Mouse (Mus musculus): ENCODE measurements around the gene Lrp6. TPM values are rescaled to one million over a fixed set of nuclear protein-coding genes. Genes with fewer than 3 reads are reported as not detected.

Lrp6 gene
- polyA plus RNA-seq, 1 experiment from 2014 or later = 24.7 TPM

GRCm38 (mm10) chr6:134528396-134528795 lies 38.4 kb downstream of the Lrp6 start:
- Histone ChIP-seq H3K9me3 (no peaks in the 10 kb centered on the region), H3K27ac (no peak overlapping the region), H3K36me3 (no peaks in the 10 kb centered on the region), H3K4me2 (no peak overlapping the region), H3K4me1 (peaks cover 27% of the 10 kb centered on the region), H3K27me3 (no peaks in the 10 kb centered on the region), H3K9ac (no peak overlapping the region), H3K4me3 (no peak overlapping the region)
- no peak for ATAC-seq (ENCODE audit: borderline replicate concordance, extremely low read depth, low FRiP score, low TSS enrichment)
- WGBS = 97% methylated on average over 7 of the region's 7 CpGs

DNA sequence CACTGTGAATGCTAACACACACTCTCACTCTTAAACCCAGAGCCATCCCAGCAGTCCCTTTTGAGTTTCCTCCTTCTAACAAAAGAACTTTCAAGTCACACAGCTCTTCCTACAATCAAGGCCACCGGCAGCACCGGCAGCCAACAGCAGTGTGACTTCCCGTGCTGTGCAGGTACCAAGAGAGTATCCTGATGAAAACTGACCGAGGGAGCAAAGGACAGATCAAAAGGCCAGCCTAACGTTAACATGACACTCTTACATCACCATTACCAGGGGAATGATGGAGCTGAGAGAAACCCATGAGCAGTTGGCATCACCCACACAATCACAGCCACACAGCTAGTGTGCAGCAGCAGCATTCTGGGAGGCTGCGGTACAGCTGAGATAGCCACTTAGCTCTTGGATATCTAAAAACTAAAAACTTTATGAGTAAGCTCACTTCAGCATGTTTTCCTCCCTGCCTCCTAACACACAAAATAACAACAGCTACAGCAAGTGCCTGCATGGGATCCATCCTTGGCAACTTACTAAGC lies 39.1 kb downstream of the Lrp6 start:
- peaks cover 27% of the 10 kb centered on the region for H3K4me1 ChIP-seq
- H3K27me3 ChIP-seq = no peaks in the 10 kb centered on the region
- no peak overlapping the region for H3K4me2 ChIP-seq
- H3K36me3 ChIP-seq = no peaks in the 10 kb centered on the region
- H3K27ac ChIP-seq = no peak overlapping the region
- H3K9ac ChIP-seq = no peak overlapping the region
- H3K9me3 ChIP-seq = no peaks in the 10 kb centered on the region
- H3K4me3 ChIP-seq = no peak overlapping the region
- WGBS = 24% methylated on average over 6 of the region's 6 CpGs
- no peak for ATAC-seq (ENCODE audit: borderline replicate concordance, extremely low read depth, low FRiP score, low TSS enrichment)

DNA sequence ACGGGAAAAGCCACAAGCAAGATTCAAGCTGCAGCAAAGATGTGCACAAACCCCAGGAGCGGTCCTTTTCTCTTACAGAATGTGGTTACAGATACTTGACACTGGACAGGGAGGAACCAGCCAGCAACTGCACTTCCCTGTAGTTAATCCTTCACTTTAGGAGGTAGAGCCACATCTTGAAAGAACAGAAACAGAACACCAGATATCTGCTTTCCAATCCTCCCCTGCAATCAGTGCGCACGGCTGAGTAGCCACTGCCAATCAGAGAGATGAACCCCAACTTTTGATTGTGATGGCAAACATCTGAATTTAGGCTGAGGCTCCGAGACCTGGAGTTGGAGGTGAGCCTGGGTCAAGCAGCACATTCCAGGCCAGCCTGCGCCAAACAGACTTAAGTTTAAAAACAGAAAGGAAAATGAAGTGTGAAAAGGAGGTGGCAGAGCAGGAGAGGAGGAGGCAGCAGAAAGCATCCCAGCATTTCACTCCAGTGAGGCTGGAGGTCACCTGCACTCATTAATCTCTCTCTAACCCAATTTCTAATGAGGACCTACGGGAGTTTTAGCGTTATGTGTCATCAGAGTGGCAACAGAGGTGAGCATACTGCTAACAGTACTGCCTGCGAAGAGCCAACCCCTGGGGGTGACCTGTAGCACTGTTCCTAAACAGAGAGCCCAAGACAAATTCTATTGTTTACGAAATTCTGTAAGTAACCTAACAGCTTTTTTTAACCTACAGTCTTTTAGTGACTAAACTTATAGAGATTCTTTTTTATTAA lies 39.8 kb downstream of the Lrp6 start:
- ATAC-seq (ENCODE audit: borderline replicate concordance, extremely low read depth, low FRiP score, low TSS enrichment) = no peak
- Histone ChIP-seq H3K4me2 (no peak overlapping the region), H3K9ac (no peak overlapping the region), H3K36me3 (no peaks in the 10 kb centered on the region), H3K27me3 (no peaks in the 10 kb centered on the region), H3K27ac (no peak overlapping the region), H3K9me3 (no peaks in the 10 kb centered on the region), H3K4me1 (peaks cover 26% of the 10 kb centered on the region), H3K4me3 (no peak overlapping the region)
- WGBS = 42% methylated on average over 10 of the region's 10 CpGs

DNA sequence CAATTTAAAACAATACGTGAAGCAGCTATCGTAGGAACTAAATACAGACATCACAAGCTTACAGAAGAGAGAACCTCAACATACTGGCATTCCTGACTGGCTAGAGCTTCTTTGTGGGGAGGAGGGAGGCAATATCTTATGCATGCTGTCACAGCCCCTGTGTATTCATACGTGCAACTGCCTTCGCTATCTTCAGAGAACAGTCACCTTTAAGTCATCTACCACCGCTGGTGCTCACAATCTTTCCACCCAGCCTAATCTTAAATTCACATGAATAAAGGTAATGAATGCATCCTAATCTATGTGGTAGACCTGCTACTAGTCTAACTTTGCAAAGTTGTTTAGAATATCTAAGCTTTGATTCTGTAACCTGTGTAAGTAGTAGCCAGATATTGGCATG lies 40.5 kb downstream of the Lrp6 start:
- no peak overlapping the region for H3K9ac ChIP-seq
- H3K27ac ChIP-seq = no peak overlapping the region
- H3K4me2 ChIP-seq = no peak overlapping the region
- no peak overlapping the region for H3K4me3 ChIP-seq
- peaks cover 28% of the 10 kb centered on the region for H3K4me1 ChIP-seq
- H3K9me3 ChIP-seq = no peaks in the 10 kb centered on the region
- ATAC-seq (ENCODE audit: borderline replicate concordance, extremely low read depth, low FRiP score, low TSS enrichment) = no peak
- 80% methylated on average over 5 of the region's 5 CpGs for WGBS
- no peaks in the 10 kb centered on the region for H3K36me3 ChIP-seq
- H3K27me3 ChIP-seq = no peaks in the 10 kb centered on the region

- ATAC-seq (ENCODE audit: borderline replicate concordance, extremely low read depth, low FRiP score, low TSS enrichment) = no peak
- Histone ChIP-seq H3K27me3 (no peaks in the 10 kb centered on the region), H3K27ac (no peak overlapping the region)
Observed at GRCm38 (mm10) chr6:134521411-134521810, 45.4 kb downstream of the Lrp6 start.

GRCm38 (mm10) chr6:134520821-134521220 lies 45.9 kb downstream of the Lrp6 start:
- Histone ChIP-seq H3K36me3 (no peaks in the 10 kb centered on the region), H3K27ac (no peak overlapping the region), H3K27me3 (no peaks in the 10 kb centered on the region), H3K9me3 (no peaks in the 10 kb centered on the region), H3K4me1 (peaks cover 14% of the 10 kb centered on the region), H3K9ac (no peak overlapping the region), H3K4me2 (no peak overlapping the region), H3K4me3 (no peak overlapping the region)
- no peak for ATAC-seq (ENCODE audit: borderline replicate concordance, extremely low read depth, low FRiP score, low TSS enrichment)
- WGBS = 47% methylated on average over 3 of the region's 3 CpGs

More at GRCm38 (mm10) chr6:134521411-134521810, 45.4 kb downstream of the Lrp6 start:
- WGBS = 62% methylated on average over 10 of the region's 10 CpGs
- Histone ChIP-seq H3K4me2 (no peak overlapping the region), H3K9ac (no peak overlapping the region), H3K36me3 (no peaks in the 10 kb centered on the region), H3K4me3 (no peak overlapping the region), H3K9me3 (no peaks in the 10 kb centered on the region), H3K4me1 (peaks cover 10% of the 10 kb centered on the region; the same call in 1 of the 2 replicates)

GRCm38 (mm10) chr6:134518450-134518849 lies 48.3 kb downstream of the Lrp6 start:
- H3K4me2 ChIP-seq = no peak overlapping the region
- H3K4me1 ChIP-seq = peaks cover 22% of the 10 kb centered on the region
- no peaks in the 10 kb centered on the region for H3K27me3 ChIP-seq
- no peaks in the 10 kb centered on the region for H3K9me3 ChIP-seq
- no peak for ATAC-seq (ENCODE audit: borderline replicate concordance, extremely low read depth, low FRiP score, low TSS enrichment)
- no peaks in the 10 kb centered on the region for H3K36me3 ChIP-seq
- no peak overlapping the region for H3K4me3 ChIP-seq
- no peak overlapping the region for H3K9ac ChIP-seq
- 77% methylated on average over 5 of the region's 5 CpGs for WGBS
- no peak overlapping the region for H3K27ac ChIP-seq

GRCm38 (mm10) chr6:134517141-134517540 lies 49.6 kb downstream of the Lrp6 start:
- Histone ChIP-seq H3K27me3 (no peaks in the 10 kb centered on the region), H3K4me1 (peaks cover 31% of the 10 kb centered on the region), H3K4me3 (no peak overlapping the region), H3K9ac (no peak overlapping the region), H3K27ac (no peak overlapping the region), H3K4me2 (no peak overlapping the region), H3K36me3 (no peaks in the 10 kb centered on the region), H3K9me3 (no peaks in the 10 kb centered on the region)
- ATAC-seq (ENCODE audit: borderline replicate concordance, extremely low read depth, low FRiP score, low TSS enrichment) = no peak
- 65% methylated on average over 4 of the region's 4 CpGs for WGBS

- 49% methylated on average over 4 of the region's 4 CpGs for WGBS
- Histone ChIP-seq H3K36me3 (no peaks in the 10 kb centered on the region), H3K27me3 (no peaks in the 10 kb centered on the region), H3K27ac (no peak overlapping the region), H3K9ac (no peak overlapping the region), H3K4me1 (peaks cover 34% of the 10 kb centered on the region), H3K9me3 (no peaks in the 10 kb centered on the region), H3K4me3 (no peak overlapping the region), H3K4me2 (no peak overlapping the region)
- ATAC-seq (ENCODE audit: borderline replicate concordance, extremely low read depth, low FRiP score, low TSS enrichment) = peak; percentile 49; the same call in 1 of the 2 replicates
Observed at GRCm38 (mm10) chr6:134515416-134515815, 51.3 kb downstream of the Lrp6 start.

GRCm38 (mm10) chr6:134513896-134514510 lies 52.8 kb downstream of the Lrp6 start:
- H3K9me3 ChIP-seq = no peaks in the 10 kb centered on the region
- ATAC-seq (ENCODE audit: borderline replicate concordance, extremely low read depth, low FRiP score, low TSS enrichment) = peak; percentile 71; the same call in 1 of the 2 replicates
- H3K36me3 ChIP-seq = no peaks in the 10 kb centered on the region
- no peak overlapping the region for H3K9ac ChIP-seq
- H3K4me3 ChIP-seq = no peak overlapping the region
- H3K27me3 ChIP-seq = no peaks in the 10 kb centered on the region
- 63% methylated on average over 3 of the region's 3 CpGs for WGBS
- H3K4me2 ChIP-seq = no peak overlapping the region
- H3K27ac ChIP-seq = no peak overlapping the region
- H3K4me1 ChIP-seq = peaks cover 39% of the 10 kb centered on the region

- H3K36me3 ChIP-seq = no peaks in the 10 kb centered on the region
- H3K27ac ChIP-seq = no peak overlapping the region
- H3K9me3 ChIP-seq = no peaks in the 10 kb centered on the region
- ATAC-seq (ENCODE audit: borderline replicate concordance, extremely low read depth, low FRiP score, low TSS enrichment) = no peak
- no peak overlapping the region for H3K9ac ChIP-seq
- H3K4me1 ChIP-seq = peaks cover 39% of the 10 kb centered on the region
- 81% methylated on average over 6 of the region's 6 CpGs for WGBS
- H3K27me3 ChIP-seq = no peaks in the 10 kb centered on the region
- no peak overlapping the region for H3K4me3 ChIP-seq
- H3K4me2 ChIP-seq = no peak overlapping the region
Observed at GRCm38 (mm10) chr6:134513011-134513410, 53.8 kb downstream of the Lrp6 start.

GRCm38 (mm10) chr6:134512478-134512877 lies 54.3 kb downstream of the Lrp6 start:
- no peaks in the 10 kb centered on the region for H3K9me3 ChIP-seq
- H3K27me3 ChIP-seq = no peaks in the 10 kb centered on the region
- H3K4me1 ChIP-seq = peaks cover 39% of the 10 kb centered on the region
- no peak overlapping the region for H3K4me2 ChIP-seq
- 0 out of 2 replicates have a peak, but pooled peaks cover under 1% of the 10 kb centered on the region for H3K36me3 ChIP-seq
- H3K4me3 ChIP-seq = no peak overlapping the region
- 51% methylated on average over 2 of the region's 2 CpGs for WGBS
- no peak for ATAC-seq (ENCODE audit: borderline replicate concordance, extremely low read depth, low FRiP score, low TSS enrichment)
- H3K9ac ChIP-seq = no peak overlapping the region
- H3K27ac ChIP-seq = no peak overlapping the region
